Mouse (Mus musculus): Measurements from ENCODE around the gene Odc1.
"Not testable (repeated sequence)": the region's sequence is repeated elsewhere in the genome, so short reads cannot be mapped to it uniquely, and the experiment has no call there.

Odc1 gene

DNA sequence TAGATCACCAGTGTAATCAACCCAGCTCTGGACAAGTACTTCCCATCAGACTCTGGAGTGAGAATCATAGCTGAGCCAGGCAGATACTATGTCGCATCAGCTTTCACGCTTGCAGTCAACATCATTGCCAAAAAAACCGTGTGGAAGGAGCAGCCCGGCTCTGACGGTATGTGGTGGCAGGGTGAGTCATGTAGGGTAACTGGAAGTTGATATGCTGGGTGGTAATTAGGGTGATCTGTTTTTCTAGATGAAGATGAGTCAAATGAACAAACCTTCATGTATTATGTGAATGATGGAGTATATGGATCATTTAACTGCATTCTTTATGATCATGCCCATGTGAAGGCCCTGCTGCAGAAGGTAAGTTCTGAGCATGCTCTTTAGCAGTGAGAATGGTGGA is 4.8 kb downstream of the Odc1 start:
- not testable (repeated sequence) for DNase-seq (ENCODE audit: low spot score in 2 of 2)

GRCm38 (mm10) chr12:17551208-17551995 is 6.8 kb downstream of the Odc1 start:
- no peak for DNase-seq (ENCODE audit: low spot score in 2 of 2)

GRCm38 (mm10) chr12:17552420-17552819 is 7.8 kb downstream of the Odc1 start:
- no peak for DNase-seq (ENCODE audit: low spot score in 2 of 2)

- no peak for DNase-seq (ENCODE audit: low spot score in 2 of 2)
Measured at GRCm38 (mm10) chr12:17552949-17553348, 8.4 kb downstream of the Odc1 start.

GRCm38 (mm10) chr12:17553627-17554026 is 9.0 kb downstream of the Odc1 start:
- DNase-seq (ENCODE audit: low spot score in 2 of 2) = no peak

GRCm38 (mm10) chr12:17554200-17554951 is 9.8 kb downstream of the Odc1 start:
- DNase-seq (ENCODE audit: low spot score in 2 of 2) = peak; percentile 81 to 86

- peak; percentile 66 to 70 for DNase-seq (ENCODE audit: low spot score in 2 of 2)
Measured at GRCm38 (mm10) chr12:17556430-17557343, 12.1 kb downstream of the Odc1 start.

DNA sequence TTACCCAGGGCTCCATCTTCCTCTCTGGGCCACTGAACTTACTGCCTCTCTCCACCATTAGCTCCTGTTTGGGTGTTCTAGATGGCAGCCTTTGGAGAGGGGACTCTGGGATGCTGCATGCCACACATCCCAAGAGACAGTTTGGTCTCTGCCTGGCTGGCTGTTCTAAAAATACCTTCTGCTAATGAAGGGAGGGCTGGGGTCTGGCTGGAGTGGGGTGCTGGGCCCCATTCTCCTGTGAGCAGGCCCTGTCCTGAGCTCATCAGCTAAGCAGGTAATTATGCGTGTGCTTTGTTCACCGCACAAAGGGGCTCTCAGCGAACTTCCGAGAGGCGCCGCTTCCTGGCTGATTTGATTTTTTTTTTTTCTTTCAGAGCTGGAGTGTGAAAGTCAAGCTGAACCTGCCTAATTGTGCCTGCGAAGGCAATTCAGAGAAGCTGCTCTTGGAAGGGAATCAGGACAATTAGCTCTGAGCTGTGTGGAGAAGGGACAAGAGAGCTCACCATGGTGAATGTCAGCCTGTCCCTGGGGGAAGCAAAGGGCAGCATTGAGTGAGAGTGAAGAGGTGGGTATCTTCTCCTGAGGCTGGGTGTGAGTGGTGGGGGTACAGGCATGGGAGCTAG is 12.9 kb downstream of the Odc1 start:
- no peak for DNase-seq (ENCODE audit: low spot score in 2 of 2)

- no peak for DNase-seq (ENCODE audit: low spot score in 2 of 2)
Measured at GRCm38 (mm10) chr12:17557967-17558345, 13.4 kb downstream of the Odc1 start.

DNA sequence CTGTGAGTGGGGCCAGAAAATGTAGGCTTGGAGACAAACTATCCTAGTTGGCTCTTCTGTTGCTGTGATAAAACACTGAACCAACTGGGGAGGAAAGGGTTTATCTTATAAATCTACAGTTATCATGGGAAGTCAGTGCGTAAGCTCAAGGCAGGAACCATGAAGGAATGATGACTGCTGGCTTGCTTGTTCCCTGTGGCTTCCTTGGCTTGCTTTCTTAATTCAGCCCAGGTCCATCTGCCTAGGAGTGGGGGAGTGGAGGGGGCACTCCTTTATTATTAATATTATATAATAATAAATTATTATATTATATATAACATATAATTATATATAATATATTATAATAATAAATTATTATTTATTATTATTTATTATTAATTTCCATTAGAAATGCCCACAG is 17.8 kb downstream of the Odc1 start:
- no peak for DNase-seq (ENCODE audit: low spot score in 2 of 2)

- no peak for DNase-seq (ENCODE audit: low spot score in 2 of 2)
Measured at GRCm38 (mm10) chr12:17565393-17566045, 20.9 kb downstream of the Odc1 start.

GRCm38 (mm10) chr12:17566046-17566408 is 21.4 kb downstream of the Odc1 start:
- no peak for DNase-seq (ENCODE audit: low spot score in 2 of 2)

GRCm38 (mm10) chr12:17568564-17568963 is 24.0 kb downstream of the Odc1 start:
- no peak for DNase-seq (ENCODE audit: low spot score in 2 of 2)

- no peak for DNase-seq (ENCODE audit: low spot score in 2 of 2)
Measured at GRCm38 (mm10) chr12:17574591-17574990, 30.0 kb downstream of the Odc1 start.

DNA sequence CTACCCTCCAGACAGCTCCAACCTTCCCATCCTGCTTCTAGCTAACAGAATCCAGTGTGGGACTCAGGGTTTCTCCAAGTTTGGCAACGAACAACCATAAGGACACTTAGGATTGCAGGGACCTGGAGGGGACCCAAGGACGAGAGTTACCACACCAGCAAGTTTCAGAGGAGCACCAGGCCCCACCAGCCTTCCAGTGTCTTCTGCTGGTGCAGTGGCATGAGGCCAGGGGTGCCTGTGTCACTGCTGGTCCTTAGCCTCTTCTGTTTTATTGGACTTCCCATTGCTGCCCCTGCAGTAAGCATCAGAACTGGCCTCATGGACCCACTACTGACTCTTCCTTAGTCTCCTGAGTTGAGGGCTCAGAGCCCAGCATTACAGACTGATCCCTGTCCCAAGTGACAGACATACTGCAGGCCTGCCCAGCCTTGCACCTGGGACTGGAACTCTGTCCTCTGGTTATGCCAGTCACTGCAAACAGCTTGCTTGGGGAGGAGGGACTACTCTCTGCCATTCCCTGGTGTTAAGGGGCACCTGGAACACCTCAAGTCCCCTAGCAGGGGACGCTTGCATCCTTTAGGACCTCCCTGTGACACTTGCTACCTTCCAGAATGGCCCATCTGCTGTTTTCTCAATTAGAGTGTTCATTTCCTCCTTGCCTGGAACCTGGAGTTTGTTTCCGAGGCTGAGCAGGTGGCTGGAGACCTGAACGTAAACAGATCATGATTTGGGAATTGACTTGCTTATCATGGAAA is 30.7 kb downstream of the Odc1 start:
- no peak for DNase-seq (ENCODE audit: low spot score in 2 of 2)

DNA sequence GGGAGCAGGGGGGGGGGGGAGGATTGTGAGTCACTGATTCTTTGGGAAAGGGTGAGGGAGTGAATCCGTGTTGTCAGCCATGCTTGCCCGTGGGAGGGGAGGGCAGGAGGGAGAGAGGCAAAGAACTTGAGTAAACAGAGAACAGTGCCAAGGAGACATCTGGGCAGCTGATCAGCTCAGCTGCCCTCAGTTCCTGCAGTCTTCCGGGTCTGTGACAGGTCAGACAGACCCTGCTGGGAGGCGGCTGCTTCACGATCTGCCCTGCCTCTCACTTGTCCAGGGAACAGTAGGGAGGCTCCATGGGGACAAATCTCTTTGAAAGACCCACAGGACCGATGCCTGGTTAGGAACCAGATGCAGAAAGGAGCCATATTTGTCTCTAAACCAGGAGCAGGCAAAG is 31.4 kb downstream of the Odc1 start:
- no peak for DNase-seq (ENCODE audit: low spot score in 2 of 2)

DNA sequence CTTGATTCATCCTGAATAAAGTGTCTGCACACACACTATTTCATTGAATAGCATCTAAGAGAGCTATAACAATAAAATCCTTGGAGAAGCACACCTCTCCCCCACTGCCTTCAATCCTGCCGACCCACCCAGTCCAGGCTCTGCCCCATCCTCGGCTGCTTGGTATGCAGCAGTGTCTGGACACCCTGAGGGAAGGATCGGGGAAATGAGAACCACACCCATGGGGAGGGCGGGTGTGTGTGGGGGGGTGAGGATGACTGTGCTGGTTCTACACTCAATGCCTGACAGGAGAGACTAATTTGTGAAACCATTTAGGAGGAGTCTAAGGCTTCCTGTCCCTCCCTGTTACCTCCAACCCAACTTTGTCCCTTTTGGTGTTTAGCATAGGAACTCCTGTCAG is 34.0 kb downstream of the Odc1 start:
- DNase-seq (ENCODE audit: low spot score in 2 of 2) = no peak

DNA sequence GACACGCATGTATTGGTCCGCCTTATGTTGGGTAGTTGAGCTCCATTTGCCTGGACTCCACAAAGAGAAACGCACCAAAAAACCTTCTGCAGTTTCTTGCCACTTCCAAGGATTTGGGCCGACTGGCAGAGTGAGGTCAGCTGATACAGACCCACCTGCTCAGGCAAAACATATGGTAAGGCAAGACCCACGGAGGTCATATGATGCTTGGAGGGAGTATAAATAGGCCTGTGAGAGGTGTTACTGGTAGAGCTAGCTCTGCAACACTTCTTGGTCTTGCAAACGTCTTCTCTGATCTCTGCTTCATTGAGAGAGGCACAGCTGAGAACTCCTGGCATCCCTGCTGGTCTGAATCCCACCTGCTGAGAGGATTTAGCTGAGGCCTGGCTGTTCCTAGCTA is 36.4 kb downstream of the Odc1 start:
- DNase-seq (ENCODE audit: low spot score in 2 of 2) = no peak

DNA sequence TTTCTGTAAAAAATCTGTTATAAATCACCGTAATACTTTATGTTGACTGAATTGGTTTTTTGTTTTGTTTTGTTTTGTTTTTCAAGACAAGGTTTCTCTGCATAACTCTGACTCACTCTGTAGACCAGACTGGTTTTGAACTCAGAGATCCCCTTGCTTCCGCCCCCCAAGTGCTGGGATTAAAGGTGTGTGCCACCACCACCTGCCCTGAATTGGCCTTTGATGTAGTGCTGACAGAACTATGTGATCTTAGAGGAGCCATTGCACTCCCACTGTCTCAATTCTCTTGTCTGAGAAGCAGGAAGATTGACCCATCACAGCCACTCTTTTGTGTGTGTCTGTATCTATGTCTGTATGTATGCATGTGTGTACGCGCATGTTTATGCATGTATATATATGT is 37.8 kb downstream of the Odc1 start:
- DNase-seq (ENCODE audit: low spot score in 2 of 2) = no peak

- DNase-seq (ENCODE audit: low spot score in 2 of 2) = peak; percentile 3 to 11
Measured at GRCm38 (mm10) chr12:17583860-17584259, 39.3 kb downstream of the Odc1 start.

Measured in right cerebral cortex, postnatal 36 days (tissue).